Mouse (Mus musculus): Measurements from ENCODE around the gene Fa2h.
"Not testable (repeated sequence)": the region's sequence is repeated elsewhere in the genome, so short reads cannot be mapped to it uniquely, and the experiment has no call there.

The Fa2h gene

GRCm38 (mm10) chr8:111357433-111357832, 36.2 kb downstream of the Fa2h start:
- no peak for DNase-seq

GRCm38 (mm10) chr8:111353497-111353896, 40.1 kb downstream of the Fa2h start:
- no peak for DNase-seq

GRCm38 (mm10) chr8:111352289-111352688, 41.3 kb downstream of the Fa2h start:
- no peak for DNase-seq

- DNase-seq = no peak
These were observed 43.0 kb downstream of the Fa2h start for GRCm38 (mm10) chr8:111350577-111350976.

- peak; percentile 85 for DNase-seq
These were observed 50.4 kb downstream of the Fa2h start for GRCm38 (mm10) chr8:111343225-111343624.

GRCm38 (mm10) chr8:111340186-111340585, 53.4 kb downstream of the Fa2h start:
- no peak for DNase-seq

- no peak for DNase-seq
These were observed 55.0 kb downstream of the Fa2h start for GRCm38 (mm10) chr8:111338370-111339208.

GRCm38 (mm10) chr8:111337890-111338347, 55.7 kb downstream of the Fa2h start, which contains the start of gene Mlkl:
Gene Mlkl, minus strand, starts transcription at chr8:111338177.
- DNase-seq = no peak

GRCm38 (mm10) chr8:111337311-111337889, 56.2 kb downstream of the Fa2h start:
- DNase-seq = no peak

- DNase-seq = no peak
These were observed 56.9 kb downstream of the Fa2h start for GRCm38 (mm10) chr8:111336692-111337091.

- DNase-seq = no peak
These were observed 68.3 kb downstream of the Fa2h start for GRCm38 (mm10) chr8:111325222-111325790.

GRCm38 (mm10) chr8:111314729-111315128, 78.9 kb downstream of the Fa2h start:
- no peak for DNase-seq

GRCm38 (mm10) chr8:111313961-111314360, 79.7 kb downstream of the Fa2h start:
- DNase-seq = not testable (repeated sequence)

GRCm38 (mm10) chr8:111312758-111313162, 80.9 kb downstream of the Fa2h start:
- DNase-seq = no peak

- not testable (repeated sequence) for DNase-seq
These were observed 83.6 kb downstream of the Fa2h start for GRCm38 (mm10) chr8:111310006-111310405.

- no peak for DNase-seq
These were observed 88.4 kb downstream of the Fa2h start for GRCm38 (mm10) chr8:111305031-111305730.

- no peak for DNase-seq
These were observed 89.3 kb downstream of the Fa2h start for GRCm38 (mm10) chr8:111304359-111304758.

GRCm38 (mm10) chr8:111303076-111303803, 90.4 kb downstream of the Fa2h start:
- DNase-seq = not testable (repeated sequence)

GRCm38 (mm10) chr8:111300597-111301546, 92.8 kb downstream of the Fa2h start:
- no peak for DNase-seq

- peak; percentile 96 for DNase-seq
These were observed 93.6 kb downstream of the Fa2h start, which contains the start of gene Rfwd3 for GRCm38 (mm10) chr8:111299821-111300568. Gene Rfwd3, minus strand, starts transcription at chr8:111300222.

All from right cerebral cortex, postnatal 14 days (tissue).